Comparison of ENCODE assay signal across 22 mouse cellular contexts in the genomic region with DNA sequence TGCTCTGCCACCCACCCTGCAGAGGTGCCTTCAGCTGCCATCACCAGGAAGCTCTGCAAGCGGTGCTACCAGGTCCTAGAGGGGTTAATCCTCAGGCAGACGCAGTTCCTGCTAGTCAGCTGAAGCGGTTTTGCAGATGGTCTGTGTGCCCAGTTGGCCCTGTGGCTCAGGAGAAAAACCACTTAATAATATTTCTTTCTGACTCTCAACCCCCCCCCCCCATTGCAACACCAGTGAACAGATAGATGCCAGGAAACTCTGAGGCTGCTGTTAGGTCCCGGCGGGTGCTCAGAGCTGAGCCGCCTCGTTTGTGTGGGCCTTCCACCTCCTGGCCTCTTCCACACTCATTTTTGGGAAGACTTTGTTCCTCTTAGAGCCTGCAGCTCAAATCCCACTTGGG.
DNase-seq lines count a peak whose midpoint lies in the region; ATAC-seq lines count a peak whose summit lies in the region.
"Had no signal": no experiment of that assay in that cellular context is flagged by ENCODE, and none has a peak within 500 bp of the region (broad histone marks: within the 10 kb centered on the region; RNA-seq: fewer than 3 reads in every experiment).

No protein-coding gene starts in this region.

- no peak overlapping the region for H3K4me2 ChIP-seq in embryonic facial prominence, embryonic 14.5 days (ENCODE audit: low read depth, low read length)
- no peak overlapping the region for H3K4me2 ChIP-seq in limb, embryonic 15.5 days
- H3K4me2 ChIP-seq: heart, embryonic 11.5 days; hindbrain, embryonic 14.5 days; midbrain, embryonic 15.5 days; neural tube, embryonic 15.5 days had no signal

- intact Hi-C loops in gastrocnemius, postnatal 14 days (cut with DNase I; ENCODE audit: low total_unique reads) = no loop called here

- H3K4me1 ChIP-seq in embryonic facial prominence, embryonic 14.5 days (ENCODE audit: control insufficient read depth, insufficient read depth, low read length) = no peaks in the 10 kb centered on the region; the same call in 1 of the 2 replicates
- peaks cover 43% of the 10 kb centered on the region for H3K4me1 ChIP-seq in limb, embryonic 15.5 days

- WGBS in embryonic facial prominence, embryonic 14.5 days = 64% methylated on average over 7 of the region's 7 CpGs
- 41% methylated on average over 7 of the region's 7 CpGs for WGBS in limb, embryonic 15.5 days

- H3K4me3 ChIP-seq in embryonic facial prominence, embryonic 14.5 days (ENCODE audit: low read depth, low read length) = no peak overlapping the region
- no peak overlapping the region for H3K4me3 ChIP-seq in limb, embryonic 15.5 days
- H3K4me3 ChIP-seq: erythroblast, embryonic 14.5 days; midbrain, embryonic 15.5 days; neural tube, embryonic 15.5 days had no signal

- peak; percentile 36 for DNase-seq in gastrocnemius, postnatal 14 days
- DNase-seq in gastrocnemius, postnatal 10 days = no peak
- DNase-seq in NIH3T3 (ENCODE audit: low read depth) = peak; percentile 67
- peak; percentile 16 for DNase-seq in embryonic facial prominence, embryonic 14.5 days (ENCODE audit: low spot score)
- DNase-seq in urinary bladder, postnatal 4 days (ENCODE audit: low spot score in 2 of 2) = no peak
- no peak for DNase-seq in spleen, postnatal 36 days (ENCODE audit: low spot score in 2 of 2)
- DNase-seq: adrenal gland, adult 2 months; cerebellum, adult 2 months; cerebellum, postnatal 36 days; heart, postnatal 14 days; kidney, postnatal 36 days; layer of hippocampus, adult 9-11 months; right cerebral cortex, postnatal 25 days had no signal

- H3K9me3 ChIP-seq in embryonic facial prominence, embryonic 14.5 days (ENCODE audit: control insufficient read depth, low read length) = no peaks in the 10 kb centered on the region
- no peaks in the 10 kb centered on the region for H3K9me3 ChIP-seq in limb, embryonic 15.5 days
- H3K9me3 ChIP-seq: midbrain, embryonic 15.5 days; neural tube, embryonic 15.5 days had no signal

- no peak overlapping the region for H3K27ac ChIP-seq in embryonic facial prominence, embryonic 14.5 days (replicated peaks; ENCODE audit: low read depth, low read length)
- peak overlapping the region; percentile 78 for H3K27ac ChIP-seq in limb, embryonic 15.5 days
- H3K27ac ChIP-seq: hindbrain, embryonic 14.5 days; midbrain, embryonic 15.5 days; neural tube, embryonic 15.5 days; stomach, postnatal 0 days had no signal

- no peaks in the 10 kb centered on the region for H3K27me3 ChIP-seq in embryonic facial prominence, embryonic 14.5 days (replicated peaks; ENCODE audit: control insufficient read depth, insufficient read depth, low read length)
- H3K27me3 ChIP-seq in limb, embryonic 15.5 days = no peaks in the 10 kb centered on the region
- H3K27me3 ChIP-seq: midbrain, embryonic 15.5 days; neural tube, embryonic 15.5 days had no signal

- H3K9ac ChIP-seq in embryonic facial prominence, embryonic 14.5 days (ENCODE audit: low read depth, low read length) = no peak overlapping the region
- no peak overlapping the region for H3K9ac ChIP-seq in limb, embryonic 15.5 days
- H3K9ac ChIP-seq: hindbrain, embryonic 14.5 days; midbrain, embryonic 15.5 days; neural tube, embryonic 15.5 days had no signal

- no peak for ATAC-seq in embryonic facial prominence, embryonic 14.5 days (ENCODE audit: low read depth)
- ATAC-seq in limb, embryonic 15.5 days (ENCODE audit: insufficient number of reproducible peaks, low FRiP score, low TSS enrichment, low read depth) = no peak
- ATAC-seq: intestine, embryonic 16.5 days; lung, postnatal 0 days; midbrain, embryonic 15.5 days had no signal

- no peaks in the 10 kb centered on the region for H3K36me3 ChIP-seq in embryonic facial prominence, embryonic 14.5 days (ENCODE audit: control insufficient read depth, insufficient read depth, low read length)
- H3K36me3 ChIP-seq in limb, embryonic 15.5 days = no peaks in the 10 kb centered on the region
- H3K36me3 ChIP-seq: midbrain, embryonic 15.5 days; neural tube, embryonic 15.5 days had no signal

Comparison
In these comparisons a context has a peak if more than half of its experiments do, and no peak if none do; other contexts are left out.
1. DNase-seq: peak in gastrocnemius, postnatal 14 days (single experiment), NIH3T3 (single experiment) and embryonic facial prominence, embryonic 14.5 days (single experiment); none in gastrocnemius, postnatal 10 days (single experiment), urinary bladder, postnatal 4 days (0 of 2) and spleen, postnatal 36 days (0 of 2).